Mouse (Mus musculus) midbrain, embryonic 15.5 days (tissue): ENCODE measurements around the gene Tmem184a. TPM values are rescaled to one million over a fixed set of nuclear protein-coding genes. Genes with fewer than 3 reads are reported as not detected.

Source experiments
- ATAC-seq: fragments of 200-750 bp; cut with Nextera tagmentation; replicated peaks from 2 replicates; pipeline ENCODE4 v1.8.0; 2017; ENCODE audit warnings: moderate TSS enrichment
- H3K27ac ChIP-seq: fragments of 300-500 bp; sonication (generic); 2 replicates; pipeline ENCODE4 v1.5.1; 2015; ENCODE audit warnings: mild to moderate bottlenecking, inconsistent platforms
- H3K27me3 ChIP-seq: fragments of 300-500 bp; sonication (generic); replicated peaks from 2 replicates; pipeline ENCODE4 v1.6.1; 2015; ENCODE audit warnings: inconsistent platforms
- H3K36me3 ChIP-seq: fragments of 300-500 bp; sonication (generic); replicated peaks from 2 replicates; pipeline ENCODE4 v1.6.1; 2015; ENCODE audit warnings: inconsistent platforms
- H3K4me1 ChIP-seq: fragments of 300-500 bp; sonication (generic); 2 replicates; pipeline ENCODE4 v1.6.1; 2015; ENCODE audit warnings: inconsistent platforms
- H3K4me2 ChIP-seq: fragments of 300-500 bp; sonication (generic); 2 replicates; pipeline ENCODE4 v1.6.1; 2015; ENCODE audit warnings: inconsistent platforms, mild to moderate bottlenecking, moderate library complexity
- H3K4me3 ChIP-seq: fragments of 300-500 bp; sonication (generic); 2 replicates; pipeline ENCODE4 v1.5.1; 2015; ENCODE audit warnings: mild to moderate bottlenecking, inconsistent platforms
- H3K9ac ChIP-seq: fragments of 300-500 bp; sonication (generic); 2 replicates; pipeline ENCODE4 v1.6.1; 2015; ENCODE audit warnings: mild to moderate bottlenecking, inconsistent platforms
- H3K9me3 ChIP-seq: fragments of 300-500 bp; sonication (generic); 2 replicates; pipeline ENCODE4 v1.6.1; 2016; ENCODE audit warnings: inconsistent platforms
- WGBS: fragments of 180-500 bp; shearing (Covaris S2); methylation state at CpG from one replicate; pipeline ENCODE4 v1.1.7; 2015; ENCODE audit warnings: mixed read lengths; 5-methylcytosine and 5-hydroxymethylcytosine counted together
- microRNA-seq: library from miRNA; unstranded; fragments of <30 nt; microRNA quantifications from one replicate; pipeline ENCODE4, GENCODE M21; 2016
- polyA plus RNA-seq: library from polyadenylated mRNA; unstranded; fragments of >200 nt; fragmentation: Nextera tagmentation; extraction: Ambion mirVana; gene quantifications from 2 replicates; pipeline ENCODE4 v1.2.1, GENCODE M21; 2015

Tmem184a gene
- polyA plus RNA-seq, 1 experiment from 2014 or later: 0.30 TPM

GRCm38 (mm10) chr5:139789466-139789865, 30.3 kb downstream of the Tmem184a start:
- Histone ChIP-seq H3K4me1 (peaks cover 21% of the 10 kb centered on the region), H3K27ac (no peak overlapping the region), H3K4me2 (no peak overlapping the region), H3K4me3 (no peak overlapping the region), H3K27me3 (no peaks in the 10 kb centered on the region), H3K36me3 (no peaks in the 10 kb centered on the region), H3K9ac (no peak overlapping the region), H3K9me3 (no peaks in the 10 kb centered on the region)
- ATAC-seq: no peak
- WGBS: 51% methylated on average over 4 of the region's 4 CpGs

- Histone ChIP-seq H3K27ac (no peak overlapping the region), H3K4me1 (no peaks in the 10 kb centered on the region), H3K4me3 (no peak overlapping the region), H3K4me2 (no peak overlapping the region), H3K9me3 (no peaks in the 10 kb centered on the region), H3K9ac (no peak overlapping the region), H3K36me3 (no peaks in the 10 kb centered on the region), H3K27me3 (no peaks in the 10 kb centered on the region)
- ATAC-seq: no peak
- WGBS: 86% methylated on average over 8 of the region's 8 CpGs
Observed at GRCm38 (mm10) chr5:139781406-139781805, 38.3 kb downstream of the Tmem184a start.

GRCm38 (mm10) chr5:139776966-139777365, 42.8 kb downstream of the Tmem184a start:
- Histone ChIP-seq H3K4me1 (peaks cover 12% of the 10 kb centered on the region), H3K9me3 (no peaks in the 10 kb centered on the region), H3K4me2 (no peak overlapping the region), H3K27me3 (no peaks in the 10 kb centered on the region), H3K4me3 (no peak overlapping the region), H3K27ac (no peak overlapping the region), H3K36me3 (peaks cover 11% of the 10 kb centered on the region), H3K9ac (no peak overlapping the region)
- ATAC-seq: no peak
- 80% methylated on average over 5 of the region's 5 CpGs for WGBS

GRCm38 (mm10) chr5:139775216-139775926, 44.3 kb downstream of the Tmem184a start, which contains the start of gene Ints1:
Gene Ints1 (minus strand): TSS chr5:139775674.
- H3K4me2 ChIP-seq: peak within 1 kb of the TSS; percentile 90
- peak; percentile 93 for ATAC-seq
- H3K27me3 ChIP-seq: no peaks in the 10 kb centered on the region
- H3K9me3 ChIP-seq: no peaks in the 10 kb centered on the region
- peak within 1 kb of the TSS; percentile 67 for H3K27ac ChIP-seq
- peaks cover 12% of the 10 kb centered on the region for H3K4me1 ChIP-seq
- WGBS: 1% methylated on average over 55 of the region's 55 CpGs
- peak within 1 kb of the TSS; percentile 84 for H3K9ac ChIP-seq
- H3K4me3 ChIP-seq: peak within 1 kb of the TSS; percentile 96
- H3K36me3 ChIP-seq: peaks cover 25% of the 10 kb centered on the region

- ATAC-seq: no peak
- no peaks in the 10 kb centered on the region for H3K9me3 ChIP-seq
- no peak overlapping the region for H3K9ac ChIP-seq
- WGBS: 98% methylated on average over 8 of the region's 8 CpGs
- H3K4me3 ChIP-seq: no peak overlapping the region
- H3K4me2 ChIP-seq: no peak overlapping the region
- H3K27me3 ChIP-seq: no peaks in the 10 kb centered on the region
- no peak overlapping the region for H3K27ac ChIP-seq
- peaks cover 79% of the 10 kb centered on the region for H3K36me3 ChIP-seq
- no peaks in the 10 kb centered on the region for H3K4me1 ChIP-seq
Observed at GRCm38 (mm10) chr5:139768216-139768615, 51.5 kb downstream of the Tmem184a start.

- Histone ChIP-seq H3K4me1 (no peaks in the 10 kb centered on the region), H3K27me3 (no peaks in the 10 kb centered on the region), H3K36me3 (peaks cover 77% of the 10 kb centered on the region), H3K4me3 (no peak overlapping the region), H3K4me2 (no peak overlapping the region), H3K27ac (no peak overlapping the region), H3K9me3 (no peaks in the 10 kb centered on the region), H3K9ac (no peak overlapping the region)
- WGBS: 73% methylated on average over 11 of the region's 11 CpGs
- ATAC-seq: no peak
Observed at GRCm38 (mm10) chr5:139764296-139764695, 55.4 kb downstream of the Tmem184a start.

- WGBS: 88% methylated on average over 16 of the region's 16 CpGs
- ATAC-seq: no peak
- H3K4me2 ChIP-seq: no peak overlapping the region
Observed at GRCm38 (mm10) chr5:139758096-139758495, 61.6 kb downstream of the Tmem184a start.

GRCm38 (mm10) chr5:139756586-139756985, 63.1 kb downstream of the Tmem184a start:
- H3K9ac ChIP-seq: no peak overlapping the region
- H3K27me3 ChIP-seq: no peaks in the 10 kb centered on the region
- H3K4me2 ChIP-seq: no peak overlapping the region
- H3K4me3 ChIP-seq: no peak overlapping the region
- H3K36me3 ChIP-seq: peaks cover 48% of the 10 kb centered on the region
- H3K9me3 ChIP-seq: no peaks in the 10 kb centered on the region
- ATAC-seq: no peak
- 94% methylated on average over 2 of the region's 2 CpGs for WGBS
- no peaks in the 10 kb centered on the region for H3K4me1 ChIP-seq
- no peak overlapping the region for H3K27ac ChIP-seq

More at GRCm38 (mm10) chr5:139758096-139758495, 61.6 kb downstream of the Tmem184a start:
- no peaks in the 10 kb centered on the region for H3K4me1 ChIP-seq
- H3K9ac ChIP-seq: no peak overlapping the region
- no peaks in the 10 kb centered on the region for H3K9me3 ChIP-seq
- peaks cover 57% of the 10 kb centered on the region for H3K36me3 ChIP-seq
- H3K27me3 ChIP-seq: no peaks in the 10 kb centered on the region
- no peak overlapping the region for H3K4me3 ChIP-seq
- H3K27ac ChIP-seq: no peak overlapping the region

- H3K27ac ChIP-seq: no peak overlapping the region
- peaks cover 45% of the 10 kb centered on the region for H3K36me3 ChIP-seq
Observed at GRCm38 (mm10) chr5:139756135-139756534, 63.6 kb downstream of the Tmem184a start.

GRCm38 (mm10) chr5:139754753-139755152, 65.0 kb downstream of the Tmem184a start:
- Histone ChIP-seq H3K4me1 (no peaks in the 10 kb centered on the region), H3K9ac (no peak overlapping the region), H3K4me3 (no peak overlapping the region), H3K27ac (no peak overlapping the region), H3K27me3 (no peaks in the 10 kb centered on the region), H3K4me2 (no peak overlapping the region), H3K36me3 (peaks cover 33% of the 10 kb centered on the region), H3K9me3 (no peaks in the 10 kb centered on the region)
- 36% methylated on average over 12 of the region's 12 CpGs for WGBS
- peak; percentile 7; the same call in 1 of the 2 replicates for ATAC-seq

More at GRCm38 (mm10) chr5:139756135-139756534, 63.6 kb downstream of the Tmem184a start:
- ATAC-seq: no peak
- Histone ChIP-seq H3K4me2 (no peak overlapping the region), H3K9me3 (no peaks in the 10 kb centered on the region), H3K27me3 (no peaks in the 10 kb centered on the region), H3K4me1 (no peaks in the 10 kb centered on the region), H3K4me3 (no peak overlapping the region), H3K9ac (no peak overlapping the region)
- WGBS: 88% methylated on average over 12 of the region's 12 CpGs

Small RNAs within 50 kb of the gene (microRNA-seq; reads per million reads assigned to microRNA genes)
- not detected for gene Mir7037

Other genes starting within 250 kb of the Tmem184a start
- gene Micall2, start 83.6 kb downstream of the Tmem184a start, polyA plus RNA-seq: 12.2 and 14.0 TPM in 2 replicates
- 32.8 and 34.3 TPM in 2 replicates for gene Ints1, start 44.2 kb downstream of the Tmem184a start, polyA plus RNA-seq
- gene Mafk, start 28.4 kb downstream of the Tmem184a start, polyA plus RNA-seq: 18.2 and 18.8 TPM in 2 replicates
- not detected in 2 replicates for gene Gm26938, start 6.5 kb upstream of the Tmem184a start, polyA plus RNA-seq
- 74.0 and 78.2 TPM in 2 replicates for gene Psmg3, start 7.0 kb upstream of the Tmem184a start, polyA plus RNA-seq
- 2.7 and 4.3 TPM in 2 replicates for gene Elfn1, start 88.0 kb upstream of the Tmem184a start, polyA plus RNA-seq